Mouse (Mus musculus) ES-E14 (cell line): Measurements from ENCODE around the gene Aunip. TPM values are rescaled to one million over a fixed set of nuclear protein-coding genes. Genes with fewer than 3 reads are reported as not detected.

ENCODE experiments used
- DNase-seq: peaks from one replicate; pipeline ENCODE4 v3.0.0-alpha.2; 2013; ENCODE audit warnings: low read depth, low spot score
- H3K27ac ChIP-seq: 2 replicates; pipeline ENCODE4 v1.5.1; 2012; ENCODE audit warnings: low read depth, mild to moderate bottlenecking, low read length, moderate library complexity, mixed read lengths; ENCODE audit not compliant: poor library complexity, insufficient read depth, severe bottlenecking
- H3K36me3 ChIP-seq: 2 replicates; pipeline ENCODE4 v1.6.1; 2012; ENCODE audit warnings: mild to moderate bottlenecking, low read length, moderate library complexity, mixed read lengths; ENCODE audit not compliant: control insufficient read depth, poor library complexity, insufficient read depth, severe bottlenecking
- H3K4me1 ChIP-seq, 2 experiments: fragments of 150-350 bp in 1 of 2; sonication (generic) in 1 of 2; 2 replicates each; pipeline ENCODE4 v1.6.1; 2012; ENCODE audit warnings: low read length in 2 of 2, mild to moderate bottlenecking in 1 of 2, mixed read lengths in 1 of 2; ENCODE audit not compliant: control insufficient read depth in 2 of 2, insufficient read depth in 2 of 2, poor library complexity in 1 of 2
- H3K4me3 ChIP-seq, 2 experiments: fragments of 150-350 bp in 1 of 2; sonication (generic) in 1 of 2; 2 replicates each; pipeline ENCODE4 v1.5.1; 2012; ENCODE audit warnings: low read length in 2 of 2, low read depth in 1 of 2, mild to moderate bottlenecking in 1 of 2, mixed read lengths in 1 of 2; ENCODE audit not compliant: insufficient read depth in 1 of 2, poor library complexity in 1 of 2, severe bottlenecking in 1 of 2
- H3K9ac ChIP-seq: 2 replicates; pipeline ENCODE4 v1.6.1; 2012; ENCODE audit warnings: low read depth, mild to moderate bottlenecking, low read length, mixed read lengths; ENCODE audit not compliant: poor library complexity, insufficient read depth, severe bottlenecking
- H3K9me3 ChIP-seq: fragments of 150-350 bp; sonication (generic); 2 replicates; pipeline ENCODE4 v1.6.1; 2012; ENCODE audit warnings: low read depth, mild to moderate bottlenecking, low read length; ENCODE audit not compliant: control insufficient read depth, insufficient read depth
- CHD2 ChIP-seq: IDR thresholded peaks from 2 replicates; pipeline ENCODE4 v1.6.1; 2014; ENCODE audit warnings: mild to moderate bottlenecking, low read depth, low read length, inconsistent platforms
- HCFC1 ChIP-seq: IDR thresholded peaks from 2 replicates; pipeline ENCODE4 v1.6.1; 2012; ENCODE audit warnings: low read length, inconsistent platforms, borderline replicate concordance; ENCODE audit not compliant: insufficient read depth
- MAFK ChIP-seq: IDR thresholded peaks from 2 replicates; pipeline ENCODE4 v1.6.1; 2014; ENCODE audit warnings: mild to moderate bottlenecking, low read depth, low read length, inconsistent platforms; ENCODE audit not compliant: insufficient read depth
- ZC3H11A ChIP-seq: IDR thresholded peaks from 2 replicates; pipeline ENCODE4 v1.6.1; 2012; ENCODE audit warnings: low read depth, mild to moderate bottlenecking, inconsistent platforms, low read length, borderline replicate concordance
- ZNF384 ChIP-seq: IDR thresholded peaks from 2 replicates; pipeline ENCODE4 v1.6.1; 2012; ENCODE audit warnings: low read depth, low read length, inconsistent platforms
- in situ Hi-C, 2 experiments: fragments of 600-800 bp; cut with MboI; formaldehyde crosslinking; loops; one replicate each; pipeline ENCODE4 v1.15.1; 2025; ENCODE audit warnings: low sequenced_read_pairs in 2 of 2, inconsistent platforms in 1 of 2; ENCODE audit not compliant: unreplicated experiment in 2 of 2
- total RNA-seq: library from RNA; depleted of rRNA; stranded (reverse); fragments of 300-350 nt; gene quantifications from 2 replicates; pipeline ENCODE4 v1.2.3, GENCODE M21; 2012

Gene Aunip
- total RNA-seq, 1 experiment = 18.3 TPM

- Histone ChIP-seq H3K9me3 (no peaks in the 10 kb centered on the region), H3K4me1 (peaks cover 4 to 10% of the 10 kb centered on the region in 2 experiments), H3K27ac (no peak overlapping the region), H3K9ac (no peak overlapping the region), H3K4me3 (peak overlapping the region in 1 of 2 experiments; percentile 39; a peak in 2 of 4 replicates), H3K36me3 (peaks cover 6% of the 10 kb centered on the region; the same call in 1 of the 2 replicates)
- DNase-seq = no peak
- in situ Hi-C loops = no loop called here
- TF ChIP-seq CHD2 (no peak), MAFK (no peak), ZNF384 (no peak), ZC3H11A (no peak), HCFC1 (no peak)
Measured at GRCm38 (mm10) chr4:134512798-134513197, 2.0 kb downstream of the Aunip start.

- H3K36me3 ChIP-seq = peaks cover 6% of the 10 kb centered on the region; the same call in 1 of the 2 replicates
- in situ Hi-C loops = no loop called here
- peak overlapping the region; percentile 31; the same call in 1 of the 2 replicates for H3K9ac ChIP-seq
- no peak for DNase-seq
- TF ChIP-seq MAFK (no peak), CHD2 (no peak), ZNF384 (no peak), HCFC1 (no peak), ZC3H11A (no peak)
- H3K9me3 ChIP-seq = no peaks in the 10 kb centered on the region
- H3K27ac ChIP-seq = no peak overlapping the region; the same call in 1 of the 2 replicates
- no peak overlapping the region for H3K4me3 ChIP-seq
- peaks cover 4 to 10% of the 10 kb centered on the region in 2 experiments for H3K4me1 ChIP-seq
Measured at GRCm38 (mm10) chr4:134514309-134514930, 3.6 kb downstream of the Aunip start.

- H3K4me3 ChIP-seq = no peak overlapping the region
- no peak overlapping the region for H3K27ac ChIP-seq
- no peak overlapping the region for H3K9ac ChIP-seq
- H3K4me1 ChIP-seq = peaks cover 4 to 10% of the 10 kb centered on the region in 2 experiments
- H3K9me3 ChIP-seq = no peaks in the 10 kb centered on the region
- DNase-seq = no peak
- in situ Hi-C loops = no loop called here
- peaks cover 7% of the 10 kb centered on the region; the same call in 1 of the 2 replicates for H3K36me3 ChIP-seq
- TF ChIP-seq ZNF384 (no peak), CHD2 (no peak)
Measured at GRCm38 (mm10) chr4:134515614-134516013, 4.8 kb downstream of the Aunip start.

- peaks cover 4 to 10% of the 10 kb centered on the region in 2 experiments for H3K4me1 ChIP-seq
Measured at GRCm38 (mm10) chr4:134516981-134517380, 6.2 kb downstream of the Aunip start.

More at GRCm38 (mm10) chr4:134516981-134517380, 6.2 kb downstream of the Aunip start:
- Histone ChIP-seq H3K27ac (no peak overlapping the region), H3K9me3 (no peaks in the 10 kb centered on the region), H3K9ac (peak overlapping the region; percentile 15; the same call in 1 of the 2 replicates), H3K36me3 (peaks cover 11% of the 10 kb centered on the region; the same call in 1 of the 2 replicates), H3K4me3 (peak overlapping the region; percentile 22 to 26; a peak in 2 of 4 replicates)
- TF ChIP-seq CHD2 = no peak
- no peak for TF ChIP-seq ZNF384
- no peak for TF ChIP-seq HCFC1
- TF ChIP-seq ZC3H11A = no peak
- no peak for TF ChIP-seq MAFK
- DNase-seq = no peak
- in situ Hi-C loops = no loop called here
